Mouse (Mus musculus): ENCODE measurements around the gene Socs4. TPM values are rescaled to one million over a fixed set of nuclear protein-coding genes. Genes with fewer than 3 reads are reported as not detected.

The Socs4 gene
- total and polyA plus RNA-seq, 3 experiments, result 7.0 to 25.1 (median 13.2) TPM

DNA sequence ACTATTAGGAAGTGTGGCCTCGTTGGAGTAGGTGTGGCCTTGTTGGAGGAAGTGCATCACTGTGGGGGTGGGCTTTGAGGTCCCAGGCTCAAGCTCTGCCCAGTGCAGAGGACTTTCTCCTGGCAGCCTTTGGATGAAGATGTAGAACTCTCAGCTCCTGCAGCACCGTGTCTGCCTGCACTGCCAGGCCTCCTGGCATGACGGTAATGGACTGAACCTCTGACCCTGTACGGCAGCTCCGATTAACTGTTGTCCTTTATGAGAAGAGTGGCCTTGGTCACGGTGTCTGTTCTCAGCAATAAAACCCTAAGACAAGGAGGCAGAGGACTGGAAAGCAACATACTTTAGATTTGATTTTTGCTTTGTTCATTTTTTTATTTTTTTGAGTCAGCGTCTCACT is 40.2 kb upstream of the Socs4 start:
- dilution Hi-C loops (cut with MboI; ENCODE audit: extremely low pct_ligation_motif_present, extremely low pct_unique_long_range_greater_than_20kb, low sequenced_read_pairs), result no loop called here
- TF ChIP-seq USF2 (conservative IDR thresholded peaks at IDR 0.05; ENCODE audit: low read depth, low read length) (no peak), ZMIZ1 (IDR thresholded peaks at IDR 0.05; ENCODE audit: low read depth, low read length) (no peak), TCF12 (IDR thresholded peaks at IDR 0.05; ENCODE audit: low read depth, low read length) (no peak), MYC (IDR thresholded peaks at IDR 0.05; ENCODE audit: low read depth, low read length) (no peak), ETS1 (conservative IDR thresholded peaks at IDR 0.05; ENCODE audit: low read depth, low read length) (no peak), MAFK (IDR thresholded peaks at IDR 0.05; ENCODE audit: insufficient replicate concordance, low read length) (no peak), SMC3 (IDR thresholded peaks at IDR 0.05; ENCODE audit: low read depth, low read length) (no peak), JUN (IDR thresholded peaks at IDR 0.05; ENCODE audit: insufficient read depth, low read depth, low read length) (no peak), TBP (conservative IDR thresholded peaks at IDR 0.05; ENCODE audit: low read depth, low read length) (no peak), MAZ (IDR thresholded peaks at IDR 0.05; ENCODE audit: low read depth, low read length) (no peak), POLR2A (IDR thresholded peaks at IDR 0.05; ENCODE audit: low read depth, low read length) (no peak), JUND (conservative IDR thresholded peaks at IDR 0.05; ENCODE audit: low read depth, low read length) (no peak)
- Histone ChIP-seq H3K79me2 (replicated peaks; ENCODE audit: control insufficient read depth, extremely low read depth, insufficient read depth, poor library complexity, severe bottlenecking) (no peaks in the 10 kb centered on the region), H3K36me3 (replicated peaks in 1 of 2; ENCODE audit: control insufficient read depth in 1 of 2, insufficient read depth in 1 of 2, low read length in 1 of 2) (peaks cover 13 to 20% of the 10 kb centered on the region in 2 experiments), H3K9ac (ENCODE audit: insufficient read depth, low read depth) (no peak overlapping the region), H3K4me2 (ENCODE audit: insufficient read depth, low read depth, poor library complexity, severe bottlenecking) (no peak overlapping the region), H3K9me3 (replicated peaks; ENCODE audit: low read length) (peaks cover 10% of the 10 kb centered on the region), H3K27ac (ENCODE audit: insufficient read depth, low read depth) (no peak overlapping the region), H3K4me1 (ENCODE audit: control insufficient read depth in 1 of 2, insufficient read depth in 2 of 2) (no peaks in the 10 kb centered on the region), H3K27me3 (replicated peaks) (no peaks in the 10 kb centered on the region), H3K4me3 (replicated peaks in 1 of 3; ENCODE audit: low read depth in 2 of 3, low read length in 2 of 3, poor library complexity in 1 of 3) (no peak overlapping the region)
- in situ Hi-C loops (cut with MboI; ENCODE audit: low pct_ligation_motif_present, low pct_unique_long_range_greater_than_20kb, low sequenced_read_pairs), result loop anchor here (25.0 kb wide), 1 partner anchor 349 kb away; the partner anchor contains the start of gene Samd4
- no peak for DNase-seq (ENCODE audit: extremely low read depth)

DNA sequence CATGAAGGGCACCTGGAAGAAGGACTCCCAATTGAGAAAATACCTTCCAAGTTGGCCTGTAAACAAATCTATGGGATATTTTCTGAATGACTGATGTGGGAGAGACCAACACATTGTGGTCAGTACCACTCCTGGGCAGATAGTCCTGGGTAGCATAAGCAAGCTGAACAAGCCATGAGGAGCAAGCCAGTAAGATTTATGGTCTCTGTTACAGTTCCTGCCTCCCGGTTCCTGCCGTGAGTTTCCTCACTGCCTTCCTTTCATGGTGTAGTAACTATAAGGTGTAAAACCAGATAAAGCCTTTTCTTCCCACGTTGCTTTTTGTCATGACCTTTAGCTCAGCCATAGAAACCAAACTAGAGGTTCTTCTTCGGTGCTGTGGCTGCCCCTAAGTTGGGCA is 39.4 kb upstream of the Socs4 start:
- H3K4me3 ChIP-seq (replicated peaks in 1 of 3; ENCODE audit: low read depth in 2 of 3, low read length in 2 of 3, poor library complexity in 1 of 3), result no peak overlapping the region
- TF ChIP-seq ZMIZ1 (IDR thresholded peaks at IDR 0.05; ENCODE audit: low read depth, low read length) (no peak), POLR2AphosphoS2 (IDR thresholded peaks at IDR 0.05; ENCODE audit: low read depth, low read length) (no peak), MAFK (IDR thresholded peaks at IDR 0.05; ENCODE audit: insufficient replicate concordance, low read length) (no peak), KAT2A (IDR thresholded peaks at IDR 0.05; ENCODE audit: insufficient replicate concordance, low read length) (no peak), MAZ (IDR thresholded peaks at IDR 0.05; ENCODE audit: low read depth, low read length) (no peak), MAX (IDR thresholded peaks at IDR 0.05; ENCODE audit: low read length) (no peak), CTCF (conservative IDR thresholded peaks at IDR 0.05 in 1 of 2, IDR thresholded peaks at IDR 0.05 in 1 of 2; ENCODE audit: low read depth in 2 of 2, low read length in 2 of 2) (no peak), ETS1 (conservative IDR thresholded peaks at IDR 0.05; ENCODE audit: low read depth, low read length) (no peak)
- in situ Hi-C loops (cut with MboI; ENCODE audit: low pct_ligation_motif_present, low pct_unique_long_range_greater_than_20kb, low sequenced_read_pairs), result loop anchor here (25.0 kb wide), 1 partner anchor 350 kb away; the partner anchor contains the start of gene Samd4

More for the DNA sequence above, 39.4 kb upstream of the Socs4 start:
- H3K4me2 ChIP-seq (ENCODE audit: insufficient read depth, low read depth, poor library complexity, severe bottlenecking), result no peak overlapping the region
- H3K4me1 ChIP-seq (ENCODE audit: control insufficient read depth in 1 of 2, insufficient read depth in 2 of 2), result no peaks in the 10 kb centered on the region
- no peaks in the 10 kb centered on the region for H3K27me3 ChIP-seq (replicated peaks)
- dilution Hi-C loops (cut with MboI; ENCODE audit: extremely low pct_ligation_motif_present, extremely low pct_unique_long_range_greater_than_20kb, low sequenced_read_pairs), result no loop called here
- H3K9me3 ChIP-seq (replicated peaks; ENCODE audit: low read length), result peaks cover 10% of the 10 kb centered on the region
- no peaks in the 10 kb centered on the region for H3K79me2 ChIP-seq (replicated peaks; ENCODE audit: control insufficient read depth, extremely low read depth, insufficient read depth, poor library complexity, severe bottlenecking)
- DNase-seq (ENCODE audit: extremely low read depth), result no peak
- H3K27ac ChIP-seq (ENCODE audit: insufficient read depth, low read depth), result no peak overlapping the region
- no peak overlapping the region for H3K9ac ChIP-seq (ENCODE audit: insufficient read depth, low read depth)
- peaks cover 18 to 26% of the 10 kb centered on the region in 2 experiments for H3K36me3 ChIP-seq (replicated peaks in 1 of 2; ENCODE audit: control insufficient read depth in 1 of 2, insufficient read depth in 1 of 2, low read length in 1 of 2)
